Mouse (Mus musculus): ENCODE measurements at regions not wholly inside any gene's neighbourhood (a gene's known extent, or its start where the extent isn't known, plus 50 kb on each side); places are given as distances from the start of the nearest gene placed in this dataset.
"Not testable (repeated sequence)": the region's sequence is repeated elsewhere in the genome, so short reads cannot be mapped to it uniquely, and the experiment has no call there.

GRCm38 (mm10) chrX:82249456-82249855 is 699.2 kb upstream of the Dmd start:
- H3K27me3 ChIP-seq; H3K4me3 ChIP-seq; H3K27ac ChIP-seq; H3K36me3 ChIP-seq; H3K4me1 ChIP-seq (replicated peaks); H3K9me3 ChIP-seq; H3K9ac ChIP-seq; ATAC-seq (ENCODE audit: low FRiP score); H3K4me2 ChIP-seq: not testable (repeated sequence)
- 38% methylated on average over 1 of the region's 1 CpGs for WGBS

- H3K27me3 ChIP-seq; H3K4me2 ChIP-seq; H3K9me3 ChIP-seq; H3K36me3 ChIP-seq; H3K4me1 ChIP-seq (replicated peaks); ATAC-seq (ENCODE audit: low FRiP score); H3K4me3 ChIP-seq; H3K27ac ChIP-seq; H3K9ac ChIP-seq: not testable (repeated sequence)
- WGBS, result 79% methylated on average over 4 of the region's 4 CpGs
These were observed 666.3 kb upstream of the Dmd start for GRCm38 (mm10) chrX:82282376-82282775.

GRCm38 (mm10) chrX:82310764-82311492 is 637.7 kb upstream of the Dmd start:
- Histone ChIP-seq H3K36me3 (no peaks in the 10 kb centered on the region), H3K4me3 (peak overlapping the region; percentile 29), H3K27me3 (no peaks in the 10 kb centered on the region), H3K27ac (no peak overlapping the region), H3K9ac (no peak overlapping the region), H3K9me3 (no peaks in the 10 kb centered on the region), H3K4me2 (peak overlapping the region; percentile 51), H3K4me1 (replicated peaks) (no peaks in the 10 kb centered on the region)
- ATAC-seq (ENCODE audit: low FRiP score), result no peak
- WGBS, result 27% methylated on average over 18 of the region's 18 CpGs

All from hindbrain, embryonic 13.5 days (tissue).